8 mouse cellular contexts compared by ENCODE assay signal in the genomic region with DNA sequence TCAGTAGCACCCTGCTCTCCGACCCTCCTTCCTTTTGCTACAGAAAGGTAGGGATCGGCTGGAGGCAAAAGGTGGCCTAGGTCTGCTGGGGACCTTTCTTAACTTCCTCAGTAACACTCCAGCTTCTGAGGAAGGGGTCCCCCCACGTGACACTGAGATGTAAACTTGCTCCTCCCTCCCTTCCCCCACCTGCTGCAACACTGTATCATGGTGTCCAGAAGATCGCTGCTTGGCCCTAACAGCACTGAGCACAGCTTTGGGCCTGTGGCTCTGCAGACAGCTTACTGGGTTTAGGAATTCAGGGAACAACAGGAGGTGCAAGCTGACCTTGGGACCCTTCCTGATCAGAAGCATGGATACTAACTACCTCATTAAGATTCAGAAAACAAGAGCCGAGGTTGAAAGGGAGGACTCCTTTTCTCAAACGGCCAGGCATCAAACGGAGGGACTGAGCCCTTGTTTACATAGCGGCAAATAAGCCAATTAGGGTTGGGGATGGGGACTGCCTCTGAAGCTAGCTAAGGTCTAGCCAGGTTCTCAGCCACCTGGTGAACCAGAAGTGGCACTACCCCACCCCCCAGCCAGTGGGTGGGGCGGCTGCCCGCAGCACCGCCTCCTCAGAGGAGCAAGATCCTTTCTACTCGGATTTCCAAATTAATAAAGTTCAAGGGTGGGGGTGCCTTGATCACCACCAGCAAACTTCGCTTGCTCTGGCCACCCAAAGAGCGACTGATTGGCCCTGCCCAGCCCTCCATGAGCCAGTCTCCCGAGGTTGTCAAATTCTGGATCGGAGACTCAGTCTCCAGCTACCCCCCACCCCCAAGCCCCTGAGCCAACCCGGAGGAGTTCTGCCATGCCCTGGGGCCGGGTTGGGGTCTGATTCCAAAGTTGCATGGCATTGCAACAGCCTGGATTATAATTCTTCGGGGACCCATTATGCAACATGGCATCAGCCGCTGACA. TPM values are rescaled to one million over a fixed set of nuclear protein-coding genes. Genes with fewer than 3 reads are reported as not detected.
DNase-seq lines count a peak whose midpoint lies in the region; ATAC-seq lines count a peak whose summit lies in the region.

No protein-coding gene starts in this region.

- peaks cover 29% of the 10 kb centered on the region for H3K36me3 ChIP-seq in embryonic facial prominence, embryonic 15.5 days
- H3K36me3 ChIP-seq in kidney, embryonic 14.5 days (ENCODE audit: control insufficient read depth, insufficient read depth, low read length), result peaks cover 28% of the 10 kb centered on the region

- H3K4me1 ChIP-seq in embryonic facial prominence, embryonic 15.5 days, result peaks cover 81% of the 10 kb centered on the region
- H3K4me1 ChIP-seq in kidney, embryonic 14.5 days (ENCODE audit: control insufficient read depth, insufficient read depth, low read length), result peaks cover 55% of the 10 kb centered on the region

- peak overlapping the region; percentile 81 for H3K4me2 ChIP-seq in embryonic facial prominence, embryonic 15.5 days (replicated peaks)
- peak overlapping the region; percentile 68 for H3K4me2 ChIP-seq in kidney, embryonic 14.5 days (replicated peaks; ENCODE audit: low read depth, low read length)

- H3K27ac ChIP-seq in embryonic facial prominence, embryonic 15.5 days (replicated peaks), result peak overlapping the region; percentile 98
- H3K27ac ChIP-seq in kidney, embryonic 14.5 days (ENCODE audit: low read depth, low read length), result no peak overlapping the region

- DNase-seq in CD4-positive helper T cell, adult 2 months (ENCODE audit: low read depth, low spot score), result peak; percentile 74
- peak; percentile 50 for DNase-seq in T-cell, adult 2 months (ENCODE audit: low spot score)
- peak; percentile 69 for DNase-seq in lung, postnatal 36 days
- peak; percentile 82 for DNase-seq in thymus, postnatal 14 days
- no peak for DNase-seq in right cerebral cortex, postnatal 36 days (ENCODE audit: low spot score in 2 of 2)
- DNase-seq in right cerebral cortex, postnatal 14 days, result no peak

- no peaks in the 10 kb centered on the region for H3K9me3 ChIP-seq in embryonic facial prominence, embryonic 15.5 days (replicated peaks)
- H3K9me3 ChIP-seq in kidney, embryonic 14.5 days (ENCODE audit: control insufficient read depth, low read length), result no peaks in the 10 kb centered on the region

- 23% methylated on average over 20 of the region's 20 CpGs for WGBS in embryonic facial prominence, embryonic 15.5 days
- 17% methylated on average over 20 of the region's 20 CpGs for WGBS in kidney, embryonic 14.5 days

- peaks cover 35% of the 10 kb centered on the region for H3K27me3 ChIP-seq in embryonic facial prominence, embryonic 15.5 days
- H3K27me3 ChIP-seq in kidney, embryonic 14.5 days (ENCODE audit: control insufficient read depth, insufficient read depth, low read length), result peaks cover 37% of the 10 kb centered on the region

- no peak for ATAC-seq in embryonic facial prominence, embryonic 15.5 days (ENCODE audit: insufficient number of reproducible peaks, low FRiP score, low TSS enrichment, low read depth)
- no peak for ATAC-seq in kidney, embryonic 14.5 days (ENCODE audit: low FRiP score, low TSS enrichment)

- H3K9ac ChIP-seq in embryonic facial prominence, embryonic 15.5 days, result no peak overlapping the region
- peak overlapping the region; percentile 28; the same call in 1 of the 2 replicates for H3K9ac ChIP-seq in kidney, embryonic 14.5 days (ENCODE audit: low read depth, low read length)

- peak overlapping the region; percentile 92 for H3K4me3 ChIP-seq in embryonic facial prominence, embryonic 15.5 days (replicated peaks)
- peak overlapping the region; percentile 89; the same call in 1 of the 2 replicates for H3K4me3 ChIP-seq in kidney, embryonic 14.5 days (ENCODE audit: low read length)

RNA-seq across cellular contexts. Expression of gene Cbx4, which starts 3.1 kb away (rescaled TPM):
- polyA plus RNA-seq in embryonic facial prominence, embryonic 15.5 days (2015; fragmentation: Nextera tagmentation; extraction: Ambion mirVana), result 17.2 and 21.4 TPM in 2 replicates
- 4.9 and 8.3 TPM in 2 replicates for polyA plus RNA-seq in kidney, embryonic 14.5 days (2014; fragmentation: Nextera tagmentation; extraction: Ambion mirVana)

RNA-seq across cellular contexts. Expression of gene Cbx8, which starts 42.1 kb away (rescaled TPM):
- 9.2 and 10.3 TPM in 2 replicates for polyA plus RNA-seq in embryonic facial prominence, embryonic 15.5 days (2015; fragmentation: Nextera tagmentation; extraction: Ambion mirVana)
- polyA plus RNA-seq in kidney, embryonic 14.5 days (2014; fragmentation: Nextera tagmentation; extraction: Ambion mirVana), result 7.8 and 10.9 TPM in 2 replicates

Comparison
In these comparisons a context has a peak if more than half of its experiments do, and no peak if none do; other contexts are left out.
1. DNase-seq: peak in CD4-positive helper T cell, adult 2 months (single experiment), T-cell, adult 2 months (single experiment), lung, postnatal 36 days (single experiment) and thymus, postnatal 14 days (single experiment); none in right cerebral cortex, postnatal 36 days (0 of 2) and right cerebral cortex, postnatal 14 days (single experiment).